Mouse (Mus musculus) large intestine, adult 2 months (tissue): ENCODE measurements around the gene Tnfsf4. TPM values are rescaled to one million over a fixed set of nuclear protein-coding genes. Genes with fewer than 3 reads are reported as not detected.
A peak's percentile ranks its signal among the peaks of the same experiment; 100 is the strongest.

Experiments
- DNase-seq: peaks from one replicate; pipeline ENCODE4 v3.0.0-alpha.2; 2012; ENCODE audit warnings: low read depth, low spot score
- WGBS: fragments of 180-500 bp; shearing (Covaris S2); methylation state at CpG from one replicate; pipeline ENCODE4 v1.1.7; 2018; 5-methylcytosine and 5-hydroxymethylcytosine counted together
- polyA plus RNA-seq: library from polyadenylated mRNA; depleted of rRNA; stranded (reverse); fragments of >200 nt; gene quantifications from 2 replicates; pipeline ENCODE4 v1.2.3, GENCODE M21; 2012; rRNA removed

Gene Tnfsf4
- polyA plus RNA-seq: not detected in 2 replicates

DNA sequence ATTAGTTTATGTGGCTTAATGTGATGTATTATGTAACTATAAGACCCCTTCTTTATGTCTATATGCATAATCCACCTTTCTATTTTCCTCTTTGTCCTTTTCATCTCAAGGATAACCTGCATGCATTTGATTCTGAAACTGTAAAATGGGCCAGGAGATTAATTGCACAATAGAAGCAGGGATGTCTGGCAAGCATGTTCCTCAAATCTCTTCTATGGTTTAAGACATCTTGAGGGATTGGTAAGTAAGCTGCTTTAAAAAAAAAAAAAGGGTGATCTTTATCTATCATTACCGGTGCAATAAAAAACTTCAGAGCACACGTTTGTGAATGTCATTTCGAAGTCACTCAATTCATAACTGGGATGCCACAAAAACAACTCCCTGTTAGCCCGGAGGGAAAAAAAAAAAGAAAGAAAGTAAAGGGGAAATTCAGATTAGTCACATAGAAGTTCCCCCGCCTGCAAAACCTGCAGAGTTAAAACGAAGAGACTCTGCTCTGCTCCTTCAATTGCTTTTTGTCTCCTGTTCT is at the start of gene Tnfsf4:
Tnfsf4 (plus strand) TSS at position 479 of the 529 bp plus-strand sequence.
- WGBS: 27% methylated on average over 6 of the region's 6 CpGs
- DNase-seq: no peak

DNA sequence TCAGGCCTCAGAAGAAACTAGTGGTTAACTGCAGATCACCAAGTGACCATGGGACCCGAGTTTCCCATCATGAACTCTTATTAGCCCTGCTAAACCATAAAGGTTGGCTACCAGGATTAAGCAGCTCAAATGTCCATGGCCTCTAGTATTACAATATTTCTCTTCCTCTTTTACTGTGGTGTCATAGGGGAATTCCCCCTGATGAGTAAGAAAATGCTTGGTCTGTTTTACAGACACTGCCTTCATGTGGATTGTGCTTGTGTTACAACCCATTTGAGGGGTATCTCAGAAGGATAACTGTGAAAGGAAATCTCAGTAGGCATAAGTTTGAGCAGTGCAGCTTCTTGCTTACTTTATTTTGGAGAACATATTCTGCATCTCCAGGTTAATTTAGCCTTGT is 44.2 kb upstream of the Tnfsf4 start:
- DNase-seq: no peak
- 46% methylated on average over 1 of the region's 1 CpGs for WGBS

DNA sequence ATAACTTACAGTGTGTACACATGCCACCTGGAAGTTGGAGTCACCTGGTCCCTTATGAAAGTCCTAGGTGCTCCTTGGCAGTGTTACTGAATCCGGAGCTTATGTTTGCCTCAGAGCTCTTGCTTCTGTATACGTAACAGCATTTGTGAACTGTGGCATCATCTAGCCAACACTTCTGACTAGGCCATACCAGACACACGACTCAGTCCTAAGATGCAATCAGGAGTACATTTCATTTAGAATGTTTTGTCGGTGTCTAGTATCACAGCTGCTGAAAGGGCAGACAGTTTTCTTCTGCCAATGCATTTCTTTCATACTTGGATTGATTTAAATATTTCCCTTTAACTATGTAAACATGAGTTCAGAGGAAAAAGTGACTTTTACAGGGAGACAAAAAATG is 30.2 kb upstream of the Tnfsf4 start:
- WGBS: 74% methylated on average over 4 of the region's 4 CpGs
- DNase-seq: no peak

DNA sequence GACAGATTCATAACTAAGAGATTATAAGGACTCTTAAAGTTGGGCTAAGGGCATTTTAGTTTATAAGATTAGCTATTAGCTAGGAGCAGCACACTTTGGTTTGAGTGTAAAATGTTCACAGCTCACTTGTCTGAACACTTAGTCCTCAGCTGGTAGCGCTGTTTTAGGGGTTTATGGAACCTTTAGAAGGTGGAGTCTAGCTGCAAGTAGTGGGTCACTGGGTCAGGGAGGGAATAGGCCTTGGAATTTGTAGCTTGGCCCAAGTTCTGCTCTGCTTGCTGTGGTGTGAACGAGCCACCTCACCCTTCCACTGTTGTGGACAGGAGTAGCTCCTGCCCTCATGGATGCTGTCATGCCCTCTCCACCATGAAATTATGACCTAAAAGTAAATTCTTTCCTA is 23.3 kb upstream of the Tnfsf4 start:
- no peak for DNase-seq
- WGBS: 56% methylated on average over 2 of the region's 2 CpGs

DNA sequence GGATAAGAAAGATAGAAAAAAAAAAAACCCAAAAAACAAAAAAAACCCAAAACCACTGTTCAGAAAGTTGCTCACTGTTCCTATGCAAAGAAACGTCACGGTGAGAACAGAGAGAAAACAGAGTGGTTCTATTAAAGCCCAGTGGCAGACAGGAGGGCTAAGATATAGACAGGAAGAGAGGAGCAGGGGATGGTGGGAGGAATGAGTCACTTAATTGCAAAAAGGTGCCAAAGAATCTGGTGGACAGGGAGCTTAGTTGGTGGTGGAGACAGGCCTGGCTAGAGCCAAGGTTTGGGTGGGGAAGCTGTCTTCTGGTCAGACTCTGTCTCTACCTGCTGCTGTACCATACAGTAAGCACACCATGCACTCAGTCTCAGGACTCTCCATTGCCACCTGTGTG is 19.3 kb upstream of the Tnfsf4 start:
- WGBS: 78% methylated on average over 2 of the region's 2 CpGs

DNA sequence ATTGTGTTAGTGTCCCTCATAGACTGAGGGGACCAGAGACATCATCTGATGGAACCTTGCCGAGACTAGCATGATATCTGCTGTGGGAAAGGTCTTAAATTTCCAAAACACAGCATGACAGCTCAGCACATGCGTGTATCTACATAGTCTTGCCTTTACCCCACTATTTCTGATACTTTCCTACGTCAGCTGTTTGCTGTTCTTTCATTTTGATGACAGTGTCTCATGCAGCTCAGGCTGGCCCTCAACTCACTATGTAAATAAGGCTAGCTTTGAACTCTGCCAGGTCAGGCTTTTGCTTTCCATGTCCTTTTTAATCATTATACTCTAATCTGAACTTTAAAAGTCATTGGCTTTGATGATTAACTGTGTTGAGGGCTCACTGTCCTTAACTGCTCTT is 16.6 kb upstream of the Tnfsf4 start:
- DNase-seq: no peak
- 68% methylated on average over 3 of the region's 3 CpGs for WGBS

More for the DNA sequence above, 19.3 kb upstream of the Tnfsf4 start:
- no peak for DNase-seq

DNA sequence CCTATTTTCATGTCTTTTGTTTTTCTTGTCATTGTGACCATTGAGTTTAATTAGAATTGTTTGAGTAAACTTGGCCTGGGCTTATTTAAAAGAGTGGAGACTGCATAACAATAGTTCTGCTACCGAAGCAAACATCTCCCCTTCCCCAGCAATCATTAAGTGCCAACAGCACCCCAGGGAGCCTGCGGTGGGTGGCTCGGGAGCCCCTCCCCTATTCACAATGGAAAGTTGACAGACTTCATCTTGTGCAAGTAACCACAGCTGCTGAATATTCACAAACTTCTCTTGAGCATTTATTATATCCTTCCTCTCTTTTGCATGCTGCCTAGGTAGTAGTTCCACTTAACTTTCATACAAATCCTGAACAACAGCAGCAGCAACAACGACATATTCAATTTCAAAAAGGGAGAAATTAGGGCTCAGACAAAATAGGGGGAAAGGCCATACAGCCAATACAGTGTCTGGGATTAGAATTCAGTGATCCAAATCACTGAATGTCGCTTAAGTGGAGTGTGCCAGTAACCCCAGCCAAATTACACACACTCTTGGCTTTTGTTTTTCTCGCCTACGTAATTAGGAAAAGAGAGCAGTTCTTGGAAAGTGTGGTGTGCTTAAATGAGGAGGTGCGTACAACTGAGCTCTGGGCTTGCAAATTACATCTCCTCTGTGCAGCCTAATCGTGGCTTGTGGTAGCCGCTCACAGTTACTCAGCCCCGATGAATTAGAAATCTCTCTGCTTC is 15.4 kb upstream of the Tnfsf4 start:
- 36% methylated on average over 11 of the region's 11 CpGs for WGBS
- DNase-seq: no peak

DNA sequence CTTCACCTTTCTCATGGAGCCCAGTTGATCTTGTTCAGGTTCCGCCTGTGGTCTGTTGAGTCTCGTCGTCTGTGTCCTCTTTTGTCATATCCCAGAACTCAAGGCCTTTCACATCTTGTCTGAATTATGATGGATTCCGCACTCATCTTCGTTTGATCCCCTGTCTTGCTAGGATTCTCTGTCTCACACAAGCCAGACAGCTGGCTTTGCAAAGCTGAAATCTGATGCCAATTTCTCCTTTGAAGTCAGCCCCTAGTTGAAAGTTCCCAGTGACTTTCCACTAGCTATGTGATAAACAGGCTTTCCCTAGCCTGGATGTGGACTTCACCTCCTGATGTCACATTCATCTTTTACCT is 14.8 kb upstream of the Tnfsf4 start:
- no peak for DNase-seq
- WGBS: 48% methylated on average over 5 of the region's 5 CpGs

DNA sequence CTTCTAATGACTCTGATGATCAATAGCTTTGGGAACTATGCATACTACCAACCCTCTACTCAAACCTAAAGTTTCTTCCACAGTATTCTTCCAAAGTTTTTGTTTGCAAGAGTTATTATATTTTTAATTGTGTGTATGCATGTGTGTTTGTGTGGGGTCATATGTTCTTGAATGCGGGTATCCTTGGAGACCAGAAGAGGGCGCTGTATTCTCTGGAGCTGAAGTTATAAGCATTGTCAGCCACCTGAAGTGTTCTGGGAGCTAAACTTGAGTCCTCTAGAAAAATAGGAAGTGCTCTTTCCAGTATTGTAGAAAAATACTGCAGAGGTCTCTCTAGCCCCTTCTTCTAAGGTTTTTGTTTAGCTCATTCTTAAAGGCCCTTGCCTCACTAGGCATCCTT is 5.1 kb upstream of the Tnfsf4 start:
- WGBS: 64% methylated on average over 2 of the region's 2 CpGs
- no peak for DNase-seq

DNA sequence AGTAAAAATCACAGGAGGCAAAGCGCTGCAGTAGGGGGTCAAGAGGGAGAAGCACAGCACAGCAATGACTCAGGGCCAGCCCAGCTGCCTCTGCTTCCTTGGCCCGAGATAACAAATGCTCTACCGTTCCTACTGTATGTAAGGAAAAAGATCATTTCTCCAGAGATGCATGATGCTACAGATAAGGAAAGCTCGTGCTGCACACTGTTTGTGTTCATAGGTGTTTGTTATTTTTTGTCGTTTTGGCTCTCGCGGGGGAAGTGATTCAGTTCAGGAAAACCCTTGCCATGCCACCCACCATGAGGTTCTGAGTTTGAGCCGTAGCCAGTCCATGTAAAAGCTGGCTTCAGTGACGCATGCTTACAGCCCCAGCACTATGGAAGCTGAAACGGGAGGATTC is 2.3 kb upstream of the Tnfsf4 start:
- 74% methylated on average over 10 of the region's 10 CpGs for WGBS
- no peak for DNase-seq

DNA sequence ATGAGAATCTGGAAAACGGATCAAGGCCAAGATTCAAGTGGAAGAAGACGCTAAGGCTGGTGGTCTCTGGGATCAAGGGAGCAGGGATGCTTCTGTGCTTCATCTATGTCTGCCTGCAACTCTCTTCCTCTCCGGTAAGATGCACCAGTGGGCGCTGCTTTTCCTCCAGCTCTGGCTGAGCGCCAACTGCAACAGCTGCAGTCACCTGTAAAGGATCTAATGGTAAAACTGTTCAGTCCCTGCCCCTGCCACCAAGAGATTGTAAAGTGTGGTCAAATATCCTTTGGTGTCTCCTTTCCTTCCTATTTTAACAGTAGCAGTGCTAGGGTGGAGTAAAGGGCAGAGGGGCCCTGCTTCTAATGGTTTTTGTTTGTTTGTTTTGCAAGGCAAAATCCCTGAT is 401 bp downstream of the Tnfsf4 start:
- DNase-seq: no peak
- WGBS: 30% methylated on average over 5 of the region's 5 CpGs

DNA sequence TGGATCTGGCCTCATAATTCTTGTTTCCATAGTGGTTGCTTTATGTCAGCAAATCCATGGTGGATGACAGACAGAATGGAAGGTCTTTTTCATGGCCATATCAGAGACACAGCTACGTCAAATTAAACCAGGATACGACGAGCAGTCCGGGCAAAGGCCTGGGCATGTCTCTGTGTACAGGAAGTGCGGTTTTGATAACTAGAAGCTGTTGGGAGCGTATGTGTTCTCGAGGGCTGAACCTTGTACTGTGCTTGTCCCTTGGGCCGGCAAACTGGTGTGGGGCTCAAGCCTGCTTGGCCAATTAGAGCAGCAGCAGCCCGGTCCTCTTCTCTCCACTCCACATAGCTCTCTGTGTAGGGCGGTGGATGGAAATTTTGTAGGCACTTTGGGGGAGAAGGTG is 1.1 kb downstream of the Tnfsf4 start:
- 64% methylated on average over 10 of the region's 10 CpGs for WGBS
- no peak for DNase-seq

DNA sequence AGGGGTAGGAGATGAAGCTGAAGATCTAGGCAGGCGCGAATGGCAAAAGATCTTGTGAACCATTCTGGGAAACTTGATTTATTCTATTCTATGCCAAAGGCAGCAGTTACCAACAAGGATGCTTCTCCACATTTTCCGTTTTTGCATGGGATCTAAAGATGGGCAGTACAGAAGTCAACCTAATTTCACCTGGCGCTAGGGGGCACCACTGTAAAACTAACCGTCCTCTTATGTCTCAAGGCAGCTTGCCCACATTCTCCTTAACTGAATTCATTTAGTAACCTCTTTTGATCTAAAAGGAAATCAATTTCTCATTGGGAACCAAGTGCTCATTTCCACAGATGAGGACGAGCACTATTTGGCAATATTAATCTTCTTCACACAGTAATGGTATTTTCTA is 4.9 kb downstream of the Tnfsf4 start:
- peak; percentile 6 for DNase-seq
- WGBS: 24% methylated on average over 6 of the region's 6 CpGs

DNA sequence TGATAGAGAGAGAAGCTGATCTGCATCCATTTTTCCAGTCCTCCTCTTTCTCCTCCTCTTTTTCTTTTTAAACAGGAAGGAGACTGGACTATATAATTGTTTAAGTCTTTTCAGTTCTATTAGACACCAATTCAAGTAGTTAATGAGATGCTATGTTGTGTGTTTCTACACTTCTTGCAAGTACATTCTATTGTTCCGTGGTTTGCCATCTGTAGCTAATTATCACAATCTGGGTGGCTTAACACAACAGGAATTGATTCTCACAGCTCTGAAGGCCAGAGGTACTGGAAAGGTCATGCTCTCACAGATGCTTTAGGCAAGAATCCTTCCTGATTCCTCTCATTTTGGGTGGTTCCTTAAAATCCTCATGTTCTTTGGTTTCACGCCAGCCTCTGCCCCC is 7.9 kb downstream of the Tnfsf4 start:
- 84% methylated on average over 2 of the region's 2 CpGs for WGBS
- no peak for DNase-seq

DNA sequence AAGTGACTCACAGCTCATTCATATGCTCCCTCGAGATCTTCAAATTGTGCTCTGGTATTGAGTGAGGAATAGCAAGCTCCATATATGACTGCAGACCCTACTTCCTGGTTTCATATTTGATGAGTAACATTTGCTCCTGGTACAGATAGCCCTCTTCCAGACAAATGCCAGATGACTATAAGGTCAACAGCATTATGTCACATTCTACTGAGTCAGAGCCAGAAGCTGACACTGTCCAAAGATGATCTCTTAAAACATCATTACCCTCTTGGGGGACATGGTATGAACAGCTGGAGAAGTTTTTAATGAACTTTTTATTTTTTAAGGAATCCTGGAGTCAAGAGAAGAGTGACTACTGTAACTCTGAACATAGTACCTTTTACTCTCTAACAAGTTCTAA is 11.3 kb downstream of the Tnfsf4 start:
- WGBS: 68% methylated on average over 1 of the region's 1 CpGs
- DNase-seq: no peak

DNA sequence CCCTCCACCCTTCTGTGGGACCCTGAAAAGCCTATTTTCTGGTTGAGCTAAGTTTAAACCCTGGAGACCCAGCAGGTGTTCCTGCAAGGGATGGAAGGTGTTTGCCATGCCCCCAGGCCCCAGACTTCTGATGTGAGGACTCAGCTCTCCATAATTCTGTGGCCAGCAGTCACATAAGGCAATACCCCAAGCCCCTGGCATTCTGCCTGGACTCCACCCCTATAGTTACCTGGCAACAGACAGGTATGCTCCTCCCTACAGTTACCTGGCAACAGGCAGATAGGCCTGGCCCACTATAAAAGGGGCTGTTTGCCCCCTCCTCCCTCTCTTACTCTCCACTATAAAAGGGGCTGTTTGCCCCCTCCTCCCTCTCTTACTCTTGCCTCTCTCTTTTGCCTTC is 24.7 kb downstream of the Tnfsf4 start:
- no peak for DNase-seq

DNA sequence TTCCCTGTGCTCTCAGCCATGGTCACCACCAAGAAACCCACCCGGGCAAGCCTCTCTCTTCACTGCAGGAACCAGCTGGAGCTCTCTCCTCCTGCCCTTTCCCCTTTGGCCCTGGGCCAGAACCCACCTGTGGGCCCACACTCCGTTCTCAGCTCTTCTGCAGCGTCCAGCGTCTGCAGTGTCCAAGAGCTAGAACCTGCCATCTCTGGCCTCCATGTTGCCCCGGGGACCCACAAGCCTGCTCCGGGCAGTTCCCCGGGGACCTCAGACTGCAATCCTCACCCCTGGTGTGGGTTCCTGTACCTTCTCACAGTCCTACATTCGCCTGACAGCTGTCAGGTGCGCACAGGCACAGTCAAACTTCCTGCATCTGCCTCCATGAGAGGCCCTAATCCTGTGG is 25.4 kb downstream of the Tnfsf4 start:
- DNase-seq: no peak
- 84% methylated on average over 9 of the region's 9 CpGs for WGBS

DNA sequence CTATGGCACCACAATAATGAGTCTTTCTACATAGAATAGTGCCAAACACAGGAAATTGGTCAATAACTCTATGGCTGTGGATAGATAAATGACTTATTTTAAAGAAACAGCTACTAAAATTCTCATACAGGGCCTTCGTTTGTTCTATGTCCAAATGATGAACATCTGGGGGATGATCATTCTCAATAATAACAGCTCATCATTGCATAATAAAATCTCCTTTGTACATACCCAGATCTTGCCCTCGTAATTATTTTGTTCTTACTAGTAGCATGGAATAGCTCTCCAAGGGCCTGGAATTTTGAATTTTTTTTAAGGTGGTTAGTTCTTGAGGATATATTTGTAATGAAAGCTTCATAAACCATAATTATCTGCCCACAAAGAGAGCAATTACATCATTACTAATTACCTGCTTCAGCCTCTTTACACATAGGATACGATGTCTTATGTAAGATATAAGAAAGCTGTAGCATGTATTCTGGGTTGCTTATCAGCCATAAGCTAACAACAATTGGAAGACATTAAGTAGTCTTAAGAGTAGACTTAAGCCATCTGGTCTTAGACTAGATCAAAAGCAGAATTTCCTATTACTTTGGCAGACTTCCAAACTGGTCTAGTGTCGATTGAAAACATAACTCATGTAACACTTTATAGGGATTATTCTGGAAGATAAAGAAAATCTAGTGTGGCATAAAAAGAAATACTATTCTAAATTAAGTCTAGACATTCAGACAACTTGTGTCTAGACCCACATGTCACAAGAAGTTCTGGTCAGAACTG is 31.3 kb downstream of the Tnfsf4 start:
- 56% methylated on average over 4 of the region's 4 CpGs for WGBS
- DNase-seq: no peak

DNA sequence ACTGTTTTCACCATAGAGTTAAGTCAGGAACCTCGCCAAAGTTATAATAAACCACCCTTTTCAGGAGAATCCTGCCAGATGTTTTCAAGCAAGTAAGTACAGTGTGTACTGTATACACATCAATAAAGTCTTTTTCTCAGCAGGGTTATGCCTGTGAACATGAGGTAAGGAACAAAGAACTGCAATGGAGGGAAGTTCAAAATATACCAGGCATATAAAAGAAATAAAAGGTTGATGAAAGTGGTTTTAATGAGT is 31.8 kb downstream of the Tnfsf4 start:
- DNase-seq: no peak
- WGBS: 63% methylated on average over 1 of the region's 1 CpGs

DNA sequence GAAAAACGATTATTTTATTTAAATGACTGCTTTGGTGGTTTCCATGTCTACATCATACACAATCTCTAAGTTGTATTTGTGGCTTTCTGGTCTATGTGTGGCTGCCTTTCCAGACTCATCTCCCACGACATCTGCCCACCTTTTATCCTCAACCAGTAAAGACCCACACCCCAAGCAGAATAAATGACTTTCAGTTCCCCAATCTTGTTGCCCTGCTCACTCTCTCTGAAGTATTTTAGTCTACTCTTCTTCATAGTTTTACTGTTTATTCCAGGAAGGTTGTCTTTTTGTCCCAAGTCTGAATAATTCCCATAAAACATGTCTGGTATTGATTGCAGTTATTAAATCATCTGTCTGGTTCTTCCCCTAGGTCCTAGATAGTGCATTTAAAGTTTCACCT is 40.6 kb downstream of the Tnfsf4 start:
- 62% methylated on average over 2 of the region's 2 CpGs for WGBS
- no peak for DNase-seq

DNA sequence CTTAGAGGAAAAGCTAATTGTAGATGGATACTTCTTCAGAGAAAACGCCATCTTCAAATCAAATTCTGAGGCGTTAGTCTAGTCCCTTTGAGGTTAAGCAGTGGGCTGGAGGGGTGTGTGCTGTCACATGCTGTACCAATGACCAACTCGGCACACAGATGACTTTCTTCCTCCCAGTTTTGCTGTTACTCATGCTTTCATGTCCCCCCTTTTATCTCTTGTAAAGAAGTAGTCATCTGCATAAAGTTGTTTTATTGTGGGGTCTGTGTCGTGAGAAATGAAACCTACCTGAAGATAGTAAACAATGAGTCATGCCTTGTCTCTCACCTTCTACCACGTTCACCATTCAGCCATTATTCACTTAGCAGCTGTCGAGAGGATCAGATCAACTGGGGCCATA is 41.3 kb downstream of the Tnfsf4 start:
- 50% methylated on average over 6 of the region's 6 CpGs for WGBS
- no peak for DNase-seq
